Comparison of ENCODE assay signal across 22 mouse cellular contexts in genomic region chr12:91711655-91712054, GRCm38 (mm10).
A peak's percentile ranks its signal among the peaks of the same experiment; 100 is the strongest.
DNase-seq lines count a peak whose midpoint lies in the region; ATAC-seq and TF ChIP-seq lines count a peak whose summit lies in the region.
"Had no signal": no experiment of that assay in that cellular context is flagged by ENCODE, and none has a peak within 500 bp of the region (broad histone marks: within the 10 kb centered on the region; RNA-seq: fewer than 3 reads in every experiment).

No protein-coding gene starts in this region.

- peak overlapping the region; percentile 74 for H3K27ac ChIP-seq in layer of hippocampus, adult 2 months
- H3K27ac ChIP-seq in CH12.LX (ENCODE audit: insufficient read depth, low read depth), result no peak overlapping the region
- H3K27ac ChIP-seq: embryonic facial prominence, embryonic 10.5 days; embryonic facial prominence, embryonic 12.5 days had no signal

- no peaks in the 10 kb centered on the region for H3K27me3 ChIP-seq in CH12.LX (replicated peaks)
- H3K27me3 ChIP-seq: embryonic facial prominence, embryonic 12.5 days; forebrain, embryonic 15.5 days; Patski had no signal

- peaks cover 2 to 18% of the 10 kb centered on the region in 2 experiments; a peak in 2 of 4 replicates for H3K4me1 ChIP-seq in CH12.LX (ENCODE audit: control insufficient read depth in 1 of 2, insufficient read depth in 2 of 2)
- H3K4me1 ChIP-seq: embryonic facial prominence, embryonic 10.5 days; embryonic facial prominence, embryonic 12.5 days had no signal

- dilution Hi-C loops in CH12.LX (cut with MboI; ENCODE audit: extremely low pct_ligation_motif_present, extremely low pct_unique_long_range_greater_than_20kb, low sequenced_read_pairs), result no loop called here

- in situ Hi-C loops in CH12.LX (cut with MboI; ENCODE audit: low pct_ligation_motif_present, low pct_unique_long_range_greater_than_20kb, low sequenced_read_pairs), result no loop called here

- no peaks in the 10 kb centered on the region for H3K9me3 ChIP-seq in CH12.LX (replicated peaks; ENCODE audit: low read length)
- H3K9me3 ChIP-seq: embryonic facial prominence, embryonic 10.5 days; embryonic facial prominence, embryonic 12.5 days; forebrain, embryonic 15.5 days; G1E had no signal

- H3K79me2 ChIP-seq in CH12.LX (replicated peaks; ENCODE audit: control insufficient read depth, extremely low read depth, insufficient read depth, poor library complexity, severe bottlenecking), result no peaks in the 10 kb centered on the region

- no peak for TF ChIP-seq EP300 in CH12.LX (IDR thresholded peaks at IDR 0.05; ENCODE audit: low read length)

- TF ChIP-seq RAD21 in CH12.LX (IDR thresholded peaks at IDR 0.05; ENCODE audit: low read depth, low read length), result no peak

- no peaks in the 10 kb centered on the region for H3K36me3 ChIP-seq in CH12.LX (replicated peaks in 1 of 2; ENCODE audit: control insufficient read depth in 1 of 2, insufficient read depth in 1 of 2, low read length in 1 of 2)
- H3K36me3 ChIP-seq: embryonic facial prominence, embryonic 12.5 days; forebrain, embryonic 15.5 days had no signal

- H3K4me3 ChIP-seq in layer of hippocampus, adult 2 months, result no peak overlapping the region
- no peak overlapping the region for H3K4me3 ChIP-seq in CH12.LX (replicated peaks in 1 of 3; ENCODE audit: low read depth in 2 of 3, low read length in 2 of 3, poor library complexity in 1 of 3)
- H3K4me3 ChIP-seq: embryonic facial prominence, embryonic 10.5 days; embryonic facial prominence, embryonic 12.5 days; forebrain, embryonic 15.5 days had no signal

- no peak for TF ChIP-seq CTCF in layer of hippocampus, adult 2 months (conservative IDR thresholded peaks at IDR 0.05)
- TF ChIP-seq CTCF in CH12.LX (conservative IDR thresholded peaks at IDR 0.05 in 1 of 2, IDR thresholded peaks at IDR 0.05 in 1 of 2; ENCODE audit: low read depth in 2 of 2, low read length in 2 of 2), result no peak

- no peak overlapping the region for H3K9ac ChIP-seq in CH12.LX (ENCODE audit: insufficient read depth, low read depth)
- H3K9ac ChIP-seq: embryonic facial prominence, embryonic 12.5 days; forebrain, embryonic 15.5 days; forebrain, postnatal 0 days had no signal

- TF ChIP-seq POLR2A in CH12.LX (IDR thresholded peaks at IDR 0.05; ENCODE audit: low read depth, low read length), result no peak

- 0 out of 2 replicates have a peak, but pooled peaks have one; percentile 29 for ATAC-seq in common myeloid progenitor, adult 5-6 weeks (replicated peaks; ENCODE audit: low read depth, poor library complexity, severe bottlenecking)
- ATAC-seq: activated CD4-positive, CD25-positive, alpha-beta regulatory T cell, adult 4 months; Patski had no signal

- no peak overlapping the region for H3K4me2 ChIP-seq in CH12.LX (ENCODE audit: insufficient read depth, low read depth, poor library complexity, severe bottlenecking)
- H3K4me2 ChIP-seq: embryonic facial prominence, embryonic 12.5 days; forebrain, embryonic 15.5 days had no signal

- DNase-seq in layer of hippocampus, adult 2 months (ENCODE audit: low spot score in 2 of 2), result no peak
- DNase-seq in layer of hippocampus, adult 18-20 months (ENCODE audit: low spot score in 2 of 2), result no peak
- peak; percentile 40 for DNase-seq in CH12.LX (ENCODE audit: extremely low read depth)
- peak; percentile 8 to 33 for DNase-seq in monocyte, adult 2 months (ENCODE audit: low read depth in 1 of 2, low spot score in 2 of 2)
- no peak for DNase-seq in lung, postnatal 10 days
- no peak for DNase-seq in urinary bladder, postnatal 36 days (ENCODE audit: low spot score in 2 of 2)
- DNase-seq in frontal cortex, postnatal 36 days (ENCODE audit: low spot score in 2 of 2), result no peak
- DNase-seq: adrenal gland, adult 8-10 months; adrenal gland, postnatal 14 days; adrenal gland, postnatal 36 days; cerebellum, adult 11-12 months; cerebellum, adult 2 months; cerebellum, adult 9-10 months; cerebellum, postnatal 25 days had no signal

TF ChIP-seq in CH12.LX, 34 proteins besides CTCF, POLR2A, EP300 and RAD21:
- TF ChIP-seq NELFE (IDR thresholded peaks at IDR 0.05; ENCODE audit: low read depth, low read length) (no peak), TBP (conservative IDR thresholded peaks at IDR 0.05; ENCODE audit: low read depth, low read length) (no peak), HCFC1 (IDR thresholded peaks at IDR 0.05; ENCODE audit: low read depth, low read length) (no peak), TCF12 (IDR thresholded peaks at IDR 0.05; ENCODE audit: low read depth, low read length) (no peak), MAX (IDR thresholded peaks at IDR 0.05; ENCODE audit: low read length) (no peak), POLR2AphosphoS2 (IDR thresholded peaks at IDR 0.05; ENCODE audit: low read depth, low read length) (no peak), PAX5 (IDR thresholded peaks at IDR 0.05; ENCODE audit: low read length) (no peak), CHD1 (IDR thresholded peaks at IDR 0.05; ENCODE audit: low read depth, low read length) (no peak), ZNF384 (IDR thresholded peaks at IDR 0.05; ENCODE audit: low read depth, low read length) (no peak), ELF1 (IDR thresholded peaks at IDR 0.05; ENCODE audit: low read depth, low read length) (no peak), MEF2A (IDR thresholded peaks at IDR 0.05; ENCODE audit: borderline replicate concordance, low read depth, low read length) (no peak), ZC3H11A (IDR thresholded peaks at IDR 0.05; ENCODE audit: low read depth, low read length) (no peak), JUN (IDR thresholded peaks at IDR 0.05; ENCODE audit: insufficient read depth, low read depth, low read length) (no peak)

Comparison
In these comparisons a context has a peak if more than half of its experiments do, and no peak if none do; other contexts are left out.
1. DNase-seq: peak in CH12.LX (single experiment) and monocyte, adult 2 months (2 of 2); none in layer of hippocampus, adult 2 months (0 of 2), layer of hippocampus, adult 18-20 months (0 of 2), lung, postnatal 10 days (single experiment), urinary bladder, postnatal 36 days (0 of 2) and frontal cortex, postnatal 36 days (0 of 2).